Mouse (Mus musculus) CD4-positive, CD25-positive, alpha-beta regulatory T cell, adult 4 months (primary cell): Measurements from ENCODE around the gene Pilra. TPM values are rescaled to one million over a fixed set of nuclear protein-coding genes. Genes with fewer than 3 reads are reported as not detected.

Experiments used
- ATAC-seq: one replicate; pipeline ENCODE4 v1.8.0; 2017
- polyA plus RNA-seq, 2 experiments: library from polyadenylated mRNA; unstranded; fragments of 100-300 nt; shearing (Covaris generic); gene quantifications; one replicate each; pipeline ENCODE4 v1.2.1; 2017

Pilra gene
- polyA plus RNA-seq, 2 experiments from 2014 or later, result 0.51 TPM; not detected in 1

- ATAC-seq, result no peak
Measured at GRCm38 (mm10) chr5:137823455-137824045, 12.5 kb downstream of the Pilra start.

GRCm38 (mm10) chr5:137822602-137823001 is 13.5 kb downstream of the Pilra start:
- ATAC-seq, result no peak

- ATAC-seq, result no peak
Measured at GRCm38 (mm10) chr5:137822126-137822525, 14.0 kb downstream of the Pilra start.

- no peak for ATAC-seq
Measured at GRCm38 (mm10) chr5:137817466-137818222, 18.4 kb downstream of the Pilra start.

- no peak for ATAC-seq
Measured at GRCm38 (mm10) chr5:137808316-137808715, 27.8 kb downstream of the Pilra start.

GRCm38 (mm10) chr5:137806158-137806557 is 29.9 kb downstream of the Pilra start:
- ATAC-seq, result no peak

GRCm38 (mm10) chr5:137800917-137801316 is 35.2 kb downstream of the Pilra start:
- no peak for ATAC-seq

GRCm38 (mm10) chr5:137796606-137797005 is 39.5 kb downstream of the Pilra start:
- no peak for ATAC-seq

- ATAC-seq, result no peak
Measured at GRCm38 (mm10) chr5:137791553-137791952, 44.5 kb downstream of the Pilra start.

GRCm38 (mm10) chr5:137788946-137789531 is 47.0 kb downstream of the Pilra start:
- ATAC-seq, result no peak

GRCm38 (mm10) chr5:137788171-137788570 is 47.9 kb downstream of the Pilra start:
- no peak for ATAC-seq

GRCm38 (mm10) chr5:137787151-137787928 is 48.7 kb downstream of the Pilra start, which contains the start of the genes Mepce and Zcwpw1:
TSS of gene Mepce (minus strand) at chr5:137787655.
TSS of gene Zcwpw1 (plus strand) at chr5:137787798.
- ATAC-seq, result peak; percentile 72

- ATAC-seq, result peak; percentile 76
Measured at GRCm38 (mm10) chr5:137786109-137786942, 49.8 kb downstream of the Pilra start.

GRCm38 (mm10) chr5:137785164-137786031 is 50.7 kb downstream of the Pilra start:
- peak; percentile 5 for ATAC-seq

GRCm38 (mm10) chr5:137784546-137784945 is 51.5 kb downstream of the Pilra start:
- no peak for ATAC-seq

GRCm38 (mm10) chr5:137783901-137784540 is 52.1 kb downstream of the Pilra start:
- ATAC-seq, result no peak

- ATAC-seq, result no peak
Measured at GRCm38 (mm10) chr5:137782776-137783522, 53.1 kb downstream of the Pilra start.

GRCm38 (mm10) chr5:137781661-137782060 is 54.4 kb downstream of the Pilra start:
- ATAC-seq, result no peak
